Mouse (Mus musculus): Measurements from ENCODE around the gene Rassf7.

DNA sequence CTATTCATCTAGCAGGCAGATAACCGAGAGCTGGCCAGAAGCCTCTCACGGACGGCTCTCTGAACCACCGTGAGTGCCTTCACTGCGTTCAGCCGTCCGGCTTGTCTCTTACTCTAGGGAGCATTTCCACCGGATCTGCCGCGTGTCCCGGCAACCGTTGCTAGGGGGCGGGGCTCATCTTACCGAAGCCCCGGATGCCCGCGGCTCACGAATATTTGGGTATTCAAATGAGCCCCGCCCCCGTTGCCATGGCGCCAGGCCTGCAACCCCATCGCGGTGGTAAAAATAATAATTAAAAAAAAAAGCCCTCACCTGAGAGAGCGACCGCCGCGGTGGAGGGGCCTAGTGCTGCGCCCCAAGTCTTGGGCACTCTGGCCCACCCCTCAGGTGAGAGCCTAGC lies 20.8 kb upstream of the Rassf7 start:
- TF ChIP-seq POLR2A (IDR thresholded peaks at IDR 0.05; ENCODE audit: insufficient read depth, low read depth, low read length) (no peak), CTCF (IDR thresholded peaks at IDR 0.05; ENCODE audit: insufficient read depth, low read depth, low read length) (no peak)

Data from olfactory bulb, adult 2 months (tissue).